Mouse (Mus musculus) monocyte, adult 59 days (primary cell): ENCODE data around the gene Atg10. TPM values are rescaled to one million over a fixed set of nuclear protein-coding genes. Genes with fewer than 3 reads are reported as not detected.

Source experiments
- total RNA-seq, 2 experiments: library from RNA; stranded (reverse); gene quantifications; one replicate each; pipeline ENCODE4 v1.2.4; 2023

Gene Atg10
- total RNA-seq = 1 to 10 TPM; 5.6 to 5.8 TPM

GRCm38 (mm10) chr13:91223587-91224437 lies at the start of gene Atg10:
Atg10 (minus strand) TSS chr13:91223968.

GRCm38 (mm10) chr13:90922751-90923612 lies 300.8 kb downstream of the Atg10 start, which contains the start of gene Rps23:
Rps23 (plus strand) TSS chr13:90922958.

GRCm38 (mm10) chr13:90905176-90905575 lies 318.6 kb downstream of the Atg10 start, which contains the start of gene Atp6ap1l:
Atp6ap1l (minus strand) TSS chr13:90905355.

Other genes starting within 250 kb of the Atg10 start
- 10 to 100 TPM; 26.6 to 30.0 TPM for gene Ssbp2, start 236.3 kb upstream of the Atg10 start, total RNA-seq